Mouse (Mus musculus) G1E (cell line): Measurements from ENCODE around the gene Fmnl2. TPM values are rescaled to one million over a fixed set of nuclear protein-coding genes. Genes with fewer than 3 reads are reported as not detected.

ENCODE experiments used
- ATAC-seq: 2 replicates; pipeline ENCODE4 v1.8.0; 2016; ENCODE audit warnings: mild to moderate bottlenecking; ENCODE audit not compliant: insufficient number of reproducible peaks, poor library complexity, low FRiP score, severe bottlenecking; ENCODE audit errors: extremely low read depth
- DNase-seq: peaks from one replicate; pipeline ENCODE4 v3.0.0; 2012; ENCODE audit warnings: low spot score
- H3K27me3 ChIP-seq: 2 replicates; pipeline ENCODE4 v1.6.1; 2012; ENCODE audit warnings: mild to moderate bottlenecking, low read length, inconsistent platforms; ENCODE audit not compliant: insufficient read depth
- H3K36me3 ChIP-seq: replicated peaks from 2 replicates; pipeline ENCODE3; 2012; ENCODE audit warnings: mild to moderate bottlenecking, inconsistent platforms
- H3K4me1 ChIP-seq: 2 replicates; pipeline ENCODE4 v1.6.1; 2012; ENCODE audit warnings: low read depth, low read length, inconsistent platforms, mixed read lengths; ENCODE audit not compliant: insufficient read depth
- H3K4me3 ChIP-seq: 2 replicates; pipeline ENCODE4 v1.5.1; 2012; ENCODE audit warnings: low read depth, mild to moderate bottlenecking, inconsistent platforms, low read length, moderate library complexity, mixed read lengths
- H3K9me3 ChIP-seq: replicated peaks from 2 replicates; pipeline ENCODE4 v1.6.1; 2012; ENCODE audit warnings: inconsistent platforms
- CTCF ChIP-seq: IDR thresholded peaks from 2 replicates; pipeline ENCODE4 v1.5.1; 2012; ENCODE audit warnings: low read depth, low read length, inconsistent platforms, mixed read lengths
- GATA1 ChIP-seq: IDR thresholded peaks from 2 replicates; pipeline ENCODE4 v1.6.1; 2012; ENCODE audit warnings: borderline replicate concordance, low read length, inconsistent platforms, mixed read lengths
- GATA2 ChIP-seq: IDR thresholded peaks from 2 replicates; pipeline ENCODE4 v1.6.1; 2012; ENCODE audit warnings: low read depth, low read length, inconsistent platforms, borderline replicate concordance
- POLR2AphosphoS5 ChIP-seq: IDR thresholded peaks from 2 replicates; pipeline ENCODE4 v1.6.1; 2012; ENCODE audit warnings: low read depth, low read length, inconsistent platforms; ENCODE audit not compliant: insufficient replicate concordance
- TAL1 ChIP-seq: conservative IDR thresholded peaks from 2 replicates; pipeline ENCODE4 v1.6.1; 2012; ENCODE audit warnings: low read depth, low read length, inconsistent platforms, mixed read lengths
- polyA plus RNA-seq: library from polyadenylated mRNA; stranded (reverse); fragments of >175 nt; gene quantifications from 2 replicates; pipeline ENCODE4 v1.2.3, GENCODE M21; 2012
- total RNA-seq, 2 experiments: library from RNA; stranded (forward) in 1 of 2; stranded (reverse) in 1 of 2; fragments of 200-1000 nt in 1 of 2; fragments of >200 nt in 1 of 2; fragmentation: Nextera tagmentation in 1 of 2; gene quantifications; 2 replicates each; pipeline ENCODE4 v1.2.3; 2014 to 2017

The Fmnl2 gene
- total and polyA plus RNA-seq, 3 experiments, result not detected

DNA sequence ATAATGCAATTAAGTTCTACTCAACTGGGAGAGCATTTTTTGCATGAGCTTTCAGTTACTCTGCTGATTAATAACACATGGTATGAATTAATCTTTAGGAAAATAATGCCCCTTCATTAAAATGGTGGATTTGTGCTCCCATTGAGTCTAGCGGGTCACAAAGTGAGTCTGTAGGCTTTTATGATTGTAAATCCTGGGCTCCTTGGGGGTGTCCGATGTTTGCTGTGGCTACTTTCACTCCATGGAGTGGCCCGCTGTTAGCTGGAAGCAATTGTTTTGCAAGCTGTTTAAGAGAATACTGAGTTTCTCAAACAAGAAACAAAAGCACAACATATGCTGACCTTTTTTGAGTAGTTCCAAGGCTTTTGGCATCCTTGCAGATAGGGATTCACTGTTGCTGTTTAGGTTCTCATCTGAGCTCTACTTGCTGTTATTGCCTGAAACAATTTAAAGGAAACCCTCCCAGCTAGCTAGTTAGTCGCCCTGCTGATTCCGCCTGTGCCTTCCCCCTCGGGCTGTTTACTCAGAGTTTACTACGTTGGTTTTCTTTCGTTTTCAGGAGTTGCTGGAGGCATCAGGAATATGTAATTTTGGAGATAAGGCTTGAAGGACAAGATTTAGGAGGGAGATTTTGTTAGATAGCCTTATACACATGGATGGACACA lies 2.6 kb downstream of the Fmnl2 start:
- no peak for TF ChIP-seq GATA1
- no peaks in the 10 kb centered on the region; the same call in 1 of the 2 replicates for H3K9me3 ChIP-seq
- ATAC-seq (no peak), DNase-seq (no peak)
- H3K27me3 ChIP-seq, result peaks cover 9% of the 10 kb centered on the region; the same call in 1 of the 2 replicates
- H3K36me3 ChIP-seq, result no peaks in the 10 kb centered on the region
- H3K4me3 ChIP-seq, result no peak overlapping the region
- H3K4me1 ChIP-seq, result no peaks in the 10 kb centered on the region

- Histone ChIP-seq H3K36me3 (no peaks in the 10 kb centered on the region), H3K27me3 (peaks cover 9% of the 10 kb centered on the region; the same call in 1 of the 2 replicates), H3K9me3 (no peaks in the 10 kb centered on the region; the same call in 1 of the 2 replicates), H3K4me1 (no peaks in the 10 kb centered on the region), H3K4me3 (no peak overlapping the region)
- TF ChIP-seq GATA1 (no peak), GATA2 (no peak), TAL1 (no peak), POLR2AphosphoS5 (no peak), CTCF (no peak)
- DNase-seq (no peak), ATAC-seq (no peak)
Measured at GRCm38 (mm10) chr2:52862046-52862759, 4.5 kb downstream of the Fmnl2 start.

GRCm38 (mm10) chr2:52862760-52863124 lies 5.1 kb downstream of the Fmnl2 start:
- DNase-seq, result no peak
- Histone ChIP-seq H3K27me3 (peaks cover 9% of the 10 kb centered on the region; the same call in 1 of the 2 replicates), H3K36me3 (no peaks in the 10 kb centered on the region), H3K4me1 (no peaks in the 10 kb centered on the region), H3K9me3 (no peaks in the 10 kb centered on the region; the same call in 1 of the 2 replicates), H3K4me3 (no peak overlapping the region)
- no peak for ATAC-seq
- TF ChIP-seq POLR2AphosphoS5 (no peak), GATA1 (no peak), GATA2 (no peak), TAL1 (no peak), CTCF (no peak)

- H3K36me3 ChIP-seq, result no peaks in the 10 kb centered on the region
- ATAC-seq, result no peak
- DNase-seq, result no peak
- H3K9me3 ChIP-seq, result no peaks in the 10 kb centered on the region
- H3K4me3 ChIP-seq, result no peak overlapping the region
- no peaks in the 10 kb centered on the region for H3K27me3 ChIP-seq
- no peaks in the 10 kb centered on the region for H3K4me1 ChIP-seq
- TF ChIP-seq CTCF, result no peak
- no peak for TF ChIP-seq GATA1
- no peak for TF ChIP-seq GATA2
- no peak for TF ChIP-seq TAL1
- no peak for TF ChIP-seq POLR2AphosphoS5
Measured at GRCm38 (mm10) chr2:52864635-52865034, 7.0 kb downstream of the Fmnl2 start.

- DNase-seq (no peak), ATAC-seq (no peak)
- Histone ChIP-seq H3K4me3 (no peak overlapping the region), H3K27me3 (no peaks in the 10 kb centered on the region), H3K36me3 (no peaks in the 10 kb centered on the region), H3K9me3 (no peaks in the 10 kb centered on the region), H3K4me1 (no peaks in the 10 kb centered on the region)
- TF ChIP-seq TAL1 (no peak), POLR2AphosphoS5 (no peak), CTCF (no peak), GATA2 (no peak), GATA1 (no peak)
Measured at GRCm38 (mm10) chr2:52866151-52866550, 8.5 kb downstream of the Fmnl2 start.

DNA sequence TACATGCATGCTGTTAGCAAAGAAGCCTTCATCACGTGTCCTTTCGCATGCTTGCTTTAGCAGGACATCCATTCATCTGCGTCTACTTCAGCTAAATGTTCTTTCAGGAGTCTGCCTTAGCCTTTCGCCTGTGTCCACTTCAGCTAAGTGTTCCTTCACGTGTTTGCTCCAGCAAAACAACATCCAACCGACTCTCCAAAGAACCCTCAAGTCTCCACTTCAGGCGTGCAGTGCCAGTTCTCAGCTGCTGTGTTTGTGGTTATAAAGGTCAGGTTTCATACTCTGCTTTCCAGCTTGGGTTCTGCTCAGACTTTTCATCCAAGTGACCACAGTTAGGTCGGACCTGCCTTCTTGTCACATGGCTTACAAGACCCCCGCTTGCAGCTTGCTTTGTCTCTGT lies 10.1 kb downstream of the Fmnl2 start:
- Histone ChIP-seq H3K4me1 (no peaks in the 10 kb centered on the region), H3K27me3 (no peaks in the 10 kb centered on the region), H3K36me3 (no peaks in the 10 kb centered on the region), H3K9me3 (no peaks in the 10 kb centered on the region), H3K4me3 (no peak overlapping the region)
- TF ChIP-seq GATA2 (no peak), CTCF (no peak), POLR2AphosphoS5 (no peak), TAL1 (no peak), GATA1 (no peak)
- DNase-seq (no peak), ATAC-seq (no peak)

DNA sequence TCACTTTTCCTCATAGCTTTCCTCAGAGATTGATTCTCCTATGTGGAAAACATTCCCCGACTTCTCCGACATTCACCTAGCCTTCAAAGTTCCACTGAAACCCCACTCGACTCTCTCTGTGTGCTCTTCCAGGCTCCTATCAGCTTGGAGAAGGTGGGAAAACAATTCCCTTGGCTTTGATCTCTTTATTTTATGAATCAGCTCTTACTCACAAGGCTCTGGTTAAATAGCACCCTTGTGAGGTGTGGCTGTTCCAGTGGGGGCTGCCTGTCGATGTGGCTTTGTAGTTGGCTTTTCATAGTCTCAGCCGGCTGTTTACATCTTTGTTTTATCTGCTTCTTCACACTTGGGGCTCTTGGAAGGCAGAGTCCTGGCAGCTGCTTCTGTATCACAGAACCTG lies 10.5 kb downstream of the Fmnl2 start:
- TF ChIP-seq CTCF (no peak), GATA2 (no peak), TAL1 (no peak)
- DNase-seq (no peak), ATAC-seq (no peak)
- Histone ChIP-seq H3K4me3 (no peak overlapping the region), H3K36me3 (no peaks in the 10 kb centered on the region), H3K4me1 (no peaks in the 10 kb centered on the region), H3K9me3 (no peaks in the 10 kb centered on the region), H3K27me3 (no peaks in the 10 kb centered on the region)
